Mouse (Mus musculus) lung, postnatal 0 days (tissue): Measurements from ENCODE around the gene Iqcn. TPM values are rescaled to one million over a fixed set of nuclear protein-coding genes. Genes with fewer than 3 reads are reported as not detected.
A peak's percentile ranks its signal among the peaks of the same experiment; 100 is the strongest.

Experiments
- ATAC-seq: fragments of 200-750 bp; cut with Nextera tagmentation; 2 replicates; pipeline ENCODE4 v1.8.0; 2017; ENCODE audit warnings: moderate library complexity
- DNase-seq: peaks from one replicate; pipeline ENCODE4 v3.0.0-alpha.2; 2016; ENCODE audit warnings: low spot score
- H3K27ac ChIP-seq: fragments of 300-500 bp; sonication (generic); 2 replicates; pipeline ENCODE4 v1.5.1; 2014; ENCODE audit warnings: antibody characterized with exemption, mild to moderate bottlenecking, low read length, mixed read lengths
- H3K27me3 ChIP-seq: fragments of 300-500 bp; sonication (generic); replicated peaks from 2 replicates; pipeline ENCODE4 v1.6.1; 2014; ENCODE audit warnings: low read length, mixed read lengths; ENCODE audit not compliant: insufficient read depth
- H3K36me3 ChIP-seq: fragments of 300-500 bp; sonication (generic); 2 replicates; pipeline ENCODE4 v1.6.1; 2014; ENCODE audit warnings: low read length, mixed read lengths; ENCODE audit not compliant: insufficient read depth
- H3K4me1 ChIP-seq: fragments of 300-500 bp; sonication (generic); 2 replicates; pipeline ENCODE4 v1.6.1; 2014; ENCODE audit warnings: antibody characterized with exemption, low read depth, low read length, mixed read lengths; ENCODE audit not compliant: insufficient read depth
- H3K4me2 ChIP-seq: fragments of 300-500 bp; sonication (generic); replicated peaks from 2 replicates; pipeline ENCODE4 v1.6.1; 2014; ENCODE audit warnings: low read depth, mild to moderate bottlenecking, low read length, moderate library complexity, mixed read lengths
- H3K4me3 ChIP-seq: fragments of 300-500 bp; sonication (generic); 2 replicates; pipeline ENCODE4 v1.5.1; 2014; ENCODE audit warnings: low read depth, low read length
- H3K9ac ChIP-seq: fragments of 300-500 bp; sonication (generic); replicated peaks from 2 replicates; pipeline ENCODE4 v1.6.1; 2014; ENCODE audit warnings: low read depth, mild to moderate bottlenecking
- H3K9me3 ChIP-seq: fragments of 300-500 bp; sonication (generic); 2 replicates; pipeline ENCODE4 v1.6.1; 2016; ENCODE audit warnings: low read length, mixed read lengths
- CTCF ChIP-seq: IDR thresholded peaks from 2 replicates; pipeline ENCODE4 v1.5.1; 2016; ENCODE audit warnings: antibody characterized with exemption, mild to moderate bottlenecking
- EP300 ChIP-seq: IDR thresholded peaks from 2 replicates; pipeline ENCODE4 v1.6.1; 2016; ENCODE audit warnings: antibody characterized with exemption, mild to moderate bottlenecking, control low read depth
- WGBS: fragments of 180-500 bp; shearing (Covaris S2); extraction: QIAGEN DNeasy Blood & Tissue Kit; methylation state at CpG from one replicate; pipeline ENCODE4 v1.1.7; 2014; 5-methylcytosine and 5-hydroxymethylcytosine counted together
- polyA plus RNA-seq: library from polyadenylated mRNA; unstranded; fragments of >200 nt; fragmentation: Nextera tagmentation; extraction: Ambion mirVana; gene quantifications from 2 replicates; pipeline ENCODE4 v1.2.1, GENCODE M21; 2015

The Iqcn gene
- polyA plus RNA-seq, 1 experiment from 2014 or later = 0.07 TPM

- Histone ChIP-seq H3K9ac (no peak overlapping the region; the same call in 1 of the 2 replicates), H3K9me3 (no peaks in the 10 kb centered on the region), H3K27me3 (no peaks in the 10 kb centered on the region), H3K4me1 (no peaks in the 10 kb centered on the region), H3K4me3 (peak overlapping the region; percentile 23), H3K27ac (0 out of 2 replicates have a peak overlapping the region, but pooled peaks have one; percentile 0), H3K36me3 (peaks cover 6% of the 10 kb centered on the region; the same call in 1 of the 2 replicates), H3K4me2 (peak overlapping the region; percentile 52)
- 7% methylated on average over 20 of the region's 21 CpGs for WGBS
- TF ChIP-seq CTCF (no peak), EP300 (no peak)
- DNase-seq (peak; percentile 94), ATAC-seq (peak; percentile 83)
These were observed 63.5 kb downstream of the Iqcn start for GRCm38 (mm10) chr8:70766571-70767440.

Other genes with a start within 250 kb of the Iqcn start
- gene Klhl26, start 226.5 kb upstream of the Iqcn start, polyA plus RNA-seq = 19.0 and 21.6 TPM in 2 replicates
- gene Tmem59l, start 216.1 kb upstream of the Iqcn start, polyA plus RNA-seq = 4.1 and 5.2 TPM in 2 replicates
- gene Crlf1, start 210.3 kb upstream of the Iqcn start, polyA plus RNA-seq = 98.7 and 112 TPM in 2 replicates
- gene Rex1bd, start 196.7 kb upstream of the Iqcn start, polyA plus RNA-seq = 103 and 117 TPM in 2 replicates
- 723 and 836 TPM in 2 replicates for gene Uba52, start 192.7 kb upstream of the Iqcn start, polyA plus RNA-seq
- 222 and 228 TPM in 2 replicates for gene Fkbp8, start 175.7 kb upstream of the Iqcn start, polyA plus RNA-seq
- gene Kxd1, start 175.5 kb upstream of the Iqcn start, polyA plus RNA-seq = 56.1 and 62.4 TPM in 2 replicates
- 11.8 and 13.0 TPM in 2 replicates for gene Ell, start 164.0 kb upstream of the Iqcn start, polyA plus RNA-seq
- gene Isyna1, start 109.1 kb upstream of the Iqcn start, polyA plus RNA-seq = 49.1 and 57.8 TPM in 2 replicates
- gene Ssbp4, start 94.6 kb upstream of the Iqcn start, polyA plus RNA-seq = 117 and 125 TPM in 2 replicates
- gene Lrrc25, start 87.3 kb upstream of the Iqcn start, polyA plus RNA-seq = 4.2 TPM in 2 replicates
- gene Gdf15, start 71.0 kb upstream of the Iqcn start, polyA plus RNA-seq = 1.3 and 2.3 TPM in 2 replicates
- 32.9 and 34.4 TPM in 2 replicates for gene Pgpep1, start 43.1 kb upstream of the Iqcn start, polyA plus RNA-seq
- 95.9 and 104 TPM in 2 replicates for gene Lsm4, start 30.2 kb upstream of the Iqcn start, polyA plus RNA-seq
- 107 and 109 TPM in 2 replicates for gene Jund, start 4.5 kb upstream of the Iqcn start, polyA plus RNA-seq
- gene Gm3336, start 15.1 kb downstream of the Iqcn start, polyA plus RNA-seq = 0.50 and 0.54 TPM in 2 replicates
- gene Pde4c, start 20.3 kb downstream of the Iqcn start, polyA plus RNA-seq = 0.93 and 2.0 TPM in 2 replicates
- 17.6 and 28.6 TPM in 2 replicates for gene Rab3a, start 51.2 kb downstream of the Iqcn start, polyA plus RNA-seq
- 57.4 and 88.8 TPM in 2 replicates for gene Mpv17l2, start 57.5 kb downstream of the Iqcn start, polyA plus RNA-seq
- gene Pik3r2, start 73.3 kb downstream of the Iqcn start, polyA plus RNA-seq = 28.0 and 30.5 TPM in 2 replicates
- gene Mast3, start 101.6 kb downstream of the Iqcn start, polyA plus RNA-seq = 7.3 and 7.6 TPM in 2 replicates
- 0.13 and 0.16 TPM in 2 replicates for gene Il12rb1, start 105.0 kb downstream of the Iqcn start, polyA plus RNA-seq
- gene Arrdc2, start 136.3 kb downstream of the Iqcn start, polyA plus RNA-seq = 9.4 and 10.7 TPM in 2 replicates
- gene Kcnn1, start 159.8 kb downstream of the Iqcn start, polyA plus RNA-seq = 0.24 and 0.25 TPM in 2 replicates
- gene Ccdc124, start 170.5 kb downstream of the Iqcn start, polyA plus RNA-seq = 63.7 and 68.5 TPM in 2 replicates
- 0.12 and 0.13 TPM in 2 replicates for gene Slc5a5, start 189.3 kb downstream of the Iqcn start, polyA plus RNA-seq
- 3,759 and 4,424 TPM in 2 replicates for gene Rpl18a, start 194.0 kb downstream of the Iqcn start, polyA plus RNA-seq
- gene Map1s, start 202.5 kb downstream of the Iqcn start, polyA plus RNA-seq = 22.7 and 25.5 TPM in 2 replicates